Mouse (Mus musculus) stomach, embryonic 15.5 days (tissue): ENCODE measurements around the gene Dbt. TPM values are rescaled to one million over a fixed set of nuclear protein-coding genes. Genes with fewer than 3 reads are reported as not detected.

ENCODE experiments used
- polyA plus RNA-seq: library from polyadenylated mRNA; unstranded; fragments of >200 nt; fragmentation: Nextera tagmentation; extraction: Ambion mirVana; gene quantifications from 2 replicates; pipeline ENCODE4 v1.2.1, GENCODE M21; 2015

Gene Dbt
- polyA plus RNA-seq, 1 experiment from 2014 or later, result 22.2 TPM

Other genes with a start within 250 kb of the Dbt start
- 9.1 and 9.2 TPM in 2 replicates for gene Cdc14a, start 89.0 kb upstream of the Dbt start, polyA plus RNA-seq
- 60.1 and 66.8 TPM in 2 replicates for gene Rtca, start 4.9 kb upstream of the Dbt start, polyA plus RNA-seq
- gene Lrrc39, start 49.9 kb downstream of the Dbt start, polyA plus RNA-seq, result 1.5 and 2.2 TPM in 2 replicates
- 20.5 and 20.7 TPM in 2 replicates for gene Sass6, start 81.9 kb downstream of the Dbt start, polyA plus RNA-seq
- gene Trmt13, start 101.5 kb downstream of the Dbt start, polyA plus RNA-seq, result 28.4 and 29.8 TPM in 2 replicates
- 79.5 and 86.6 TPM in 2 replicates for gene Mfsd14a, start 149.6 kb downstream of the Dbt start, polyA plus RNA-seq
- gene Gm43191, start 168.2 kb downstream of the Dbt start, polyA plus RNA-seq, result 0.61 TPM in 1 of 2 replicates, not detected in the other
- gene Slc35a3, start 199.8 kb downstream of the Dbt start, polyA plus RNA-seq, result 21.5 and 22.3 TPM in 2 replicates